Mouse (Mus musculus): ENCODE measurements at regions not wholly inside any gene's neighbourhood (a gene's known extent, or its start where the extent isn't known, plus 50 kb on each side); places are given as distances from the start of the nearest gene placed in this dataset.

GRCm38 (mm10) chr2:38420498-38420897 is 81.4 kb downstream of the Lhx2 start:
- no peak for DNase-seq (ENCODE audit: low read depth)

GRCm38 (mm10) chr2:38422406-38422805 is 83.3 kb downstream of the Lhx2 start:
- no peak for DNase-seq (ENCODE audit: low read depth)

- no peak for DNase-seq (ENCODE audit: low read depth)
These were observed 84.8 kb downstream of the Lhx2 start for GRCm38 (mm10) chr2:38423886-38424277.

- DNase-seq (ENCODE audit: low read depth), result no peak
These were observed 85.3 kb downstream of the Lhx2 start for GRCm38 (mm10) chr2:38424278-38424931.

GRCm38 (mm10) chr2:38424976-38425375 is 85.9 kb downstream of the Lhx2 start:
- no peak for DNase-seq (ENCODE audit: low read depth)

- DNase-seq (ENCODE audit: low read depth), result peak; percentile 83
These were observed 81.6 kb upstream of the Nek6 start for GRCm38 (mm10) chr2:38429752-38430378.

GRCm38 (mm10) chr2:38431546-38431945 is 79.9 kb upstream of the Nek6 start:
- DNase-seq (ENCODE audit: low read depth), result peak; percentile 54

- DNase-seq (ENCODE audit: low read depth), result peak; percentile 52
These were observed 77.7 kb upstream of the Nek6 start for GRCm38 (mm10) chr2:38433736-38434135.

- no peak for DNase-seq (ENCODE audit: low read depth)
These were observed 74.7 kb upstream of the Nek6 start for GRCm38 (mm10) chr2:38436701-38437100.

- no peak for DNase-seq (ENCODE audit: low read depth)
These were observed 72.3 kb upstream of the Nek6 start for GRCm38 (mm10) chr2:38439191-38439590.

- no peak for DNase-seq (ENCODE audit: low read depth)
These were observed 71.5 kb upstream of the Nek6 start for GRCm38 (mm10) chr2:38439973-38440372.

- no peak for DNase-seq (ENCODE audit: low read depth)
These were observed 62.4 kb upstream of the Nek6 start for GRCm38 (mm10) chr2:38449092-38449491.

GRCm38 (mm10) chr2:38456571-38456970 is 54.9 kb upstream of the Nek6 start:
- no peak for DNase-seq (ENCODE audit: low read depth)

- peak; percentile 25 for DNase-seq (ENCODE audit: low read depth)
These were observed 51.1 kb upstream of the Nek6 start for GRCm38 (mm10) chr2:38460367-38460766.

GRCm38 (mm10) chr2:38460825-38461540 is 50.5 kb upstream of the Nek6 start:
- peak; percentile 94 for DNase-seq (ENCODE audit: low read depth)

Measured in NIH3T3 (cell line).